Mouse (Mus musculus): ENCODE measurements at regions not wholly inside any gene's neighbourhood (a gene's known extent, or its start where the extent isn't known, plus 50 kb on each side); places are given as distances from the start of the nearest gene placed in this dataset.
A peak's percentile ranks its signal among the peaks of the same experiment; 100 is the strongest.

DNA sequence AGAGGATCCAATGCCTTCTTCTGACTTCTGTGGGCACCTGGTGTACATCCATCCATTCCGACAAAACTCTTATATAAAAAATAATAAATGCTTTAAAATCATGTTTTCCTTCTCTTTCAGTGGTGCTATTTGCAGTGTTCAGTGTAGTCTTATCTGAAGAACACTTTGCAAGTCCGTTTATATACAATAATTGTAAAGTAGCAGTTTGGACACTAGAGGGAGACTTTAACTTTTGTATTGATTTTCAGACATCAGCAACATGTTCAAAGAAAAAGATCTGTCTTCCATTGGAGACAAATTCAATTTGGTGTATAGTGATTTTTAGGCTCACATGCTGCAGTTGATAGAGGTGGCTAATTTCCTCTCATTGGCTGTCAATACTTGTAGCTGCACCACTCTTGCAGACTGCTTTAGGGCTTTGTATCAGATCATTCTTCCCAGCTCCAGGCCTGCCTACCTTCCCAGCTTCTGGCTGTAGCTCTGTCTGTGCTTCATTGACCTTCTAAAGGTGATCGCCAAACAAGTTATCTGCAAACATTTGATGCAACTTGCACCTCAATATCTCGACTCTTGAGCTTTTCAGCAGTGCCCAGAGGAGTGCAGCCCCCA lies 74.8 kb upstream of the Sult1c1 start:
- peak; percentile 30 for DNase-seq (ENCODE audit: low spot score)

DNA sequence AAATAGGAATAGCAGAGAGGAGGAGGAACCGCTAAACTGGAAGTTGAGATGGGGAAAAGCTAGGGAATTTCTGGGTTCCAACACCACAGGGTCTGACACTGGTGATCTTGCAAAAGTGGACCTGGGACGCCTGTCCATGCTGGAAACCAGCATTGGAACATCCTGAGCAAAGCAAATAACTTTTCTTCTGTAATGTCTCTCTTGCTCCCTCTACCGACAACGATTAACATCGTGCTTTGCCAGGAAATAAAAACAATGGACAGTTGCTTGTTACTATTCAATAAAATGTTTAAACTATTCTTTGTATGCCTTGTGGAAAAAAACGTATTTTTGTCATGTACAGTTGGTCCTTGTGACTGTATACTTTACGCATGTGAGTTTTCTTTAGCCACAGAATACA lies 70.8 kb upstream of the Sult1c1 start:
- DNase-seq (ENCODE audit: low spot score), result peak; percentile 67
